ENCODE assay signal across 1 mouse cellular context in genomic region chr3:123061931-123062330, GRCm38 (mm10).
TF ChIP-seq lines count a peak whose summit lies in the region.

No protein-coding gene starts in this region.

TF ChIP-seq in CH12.LX, 34 proteins besides CTCF, POLR2A, EP300 and RAD21 (continued from another document):
- TF ChIP-seq JUND (conservative IDR thresholded peaks at IDR 0.05; ENCODE audit: low read depth, low read length) (no peak), MYC (IDR thresholded peaks at IDR 0.05; ENCODE audit: low read depth, low read length) (no peak), CHD1 (IDR thresholded peaks at IDR 0.05; ENCODE audit: low read depth, low read length) (no peak), NELFE (IDR thresholded peaks at IDR 0.05; ENCODE audit: low read depth, low read length) (no peak), MEF2A (IDR thresholded peaks at IDR 0.05; ENCODE audit: borderline replicate concordance, low read depth, low read length) (no peak), USF2 (conservative IDR thresholded peaks at IDR 0.05; ENCODE audit: low read depth, low read length) (no peak), TBP (conservative IDR thresholded peaks at IDR 0.05; ENCODE audit: low read depth, low read length) (no peak), PAX5 (IDR thresholded peaks at IDR 0.05; ENCODE audit: low read length) (no peak), ZKSCAN1 (IDR thresholded peaks at IDR 0.05; ENCODE audit: borderline replicate concordance, low read depth, low read length) (no peak), MAFK (IDR thresholded peaks at IDR 0.05; ENCODE audit: insufficient replicate concordance, low read length) (no peak), KAT2A (IDR thresholded peaks at IDR 0.05; ENCODE audit: insufficient replicate concordance, low read length) (no peak)
